Mouse (Mus musculus): ENCODE data around the gene Lypla2.

Gene Lypla2

DNA sequence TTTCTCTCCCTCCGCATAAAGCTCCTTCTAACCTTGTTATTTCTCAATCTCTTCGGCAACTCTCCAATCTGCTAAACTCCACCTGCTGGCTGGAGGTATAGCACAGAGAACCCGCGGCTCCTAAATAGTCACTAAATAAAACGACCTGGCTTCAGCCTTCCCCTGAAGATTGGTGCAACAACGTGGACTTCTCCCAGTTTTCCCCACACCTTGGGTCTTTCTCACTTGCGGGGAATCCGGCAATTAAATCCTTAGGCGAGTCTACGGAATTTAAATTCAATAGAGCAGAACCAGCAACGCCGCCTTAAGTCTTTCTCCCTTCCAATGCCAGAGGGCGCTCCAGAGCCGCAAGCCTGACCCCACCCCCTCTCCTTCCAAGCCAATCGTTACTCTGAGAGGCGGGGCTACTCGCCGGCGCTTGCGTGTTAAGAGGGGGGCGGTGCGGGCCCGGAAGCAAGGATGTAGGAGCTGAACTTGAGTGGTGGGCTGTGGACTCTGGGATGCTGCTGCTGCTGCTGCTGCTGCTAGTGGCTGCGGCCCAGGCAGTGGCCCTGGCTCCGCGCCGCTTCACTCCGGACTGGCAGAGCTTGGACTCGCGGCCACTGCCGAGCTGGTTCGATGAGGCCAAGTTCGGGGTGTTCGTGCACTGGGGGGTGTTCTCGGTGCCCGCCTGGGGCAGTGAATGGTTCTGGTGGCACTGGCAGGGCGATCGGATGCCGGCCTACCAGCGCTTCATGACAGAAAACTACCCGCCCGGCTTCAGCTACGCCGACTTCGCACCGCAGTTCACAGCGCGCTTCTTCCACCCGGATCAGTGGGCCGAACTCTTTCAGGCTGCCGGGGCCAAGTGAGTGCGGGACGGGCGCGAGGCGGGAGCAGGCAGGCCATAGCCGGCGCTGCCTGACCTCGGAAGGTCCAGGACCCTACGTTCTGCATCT, 51.9 kb downstream of the Lypla2 start, which contains the start of gene Fuca1:
Gene Fuca1 (plus strand): TSS at position 432 of the 938 bp plus-strand sequence.
- WGBS: under 1% methylated on average over 60 of the region's 60 CpGs

DNA sequence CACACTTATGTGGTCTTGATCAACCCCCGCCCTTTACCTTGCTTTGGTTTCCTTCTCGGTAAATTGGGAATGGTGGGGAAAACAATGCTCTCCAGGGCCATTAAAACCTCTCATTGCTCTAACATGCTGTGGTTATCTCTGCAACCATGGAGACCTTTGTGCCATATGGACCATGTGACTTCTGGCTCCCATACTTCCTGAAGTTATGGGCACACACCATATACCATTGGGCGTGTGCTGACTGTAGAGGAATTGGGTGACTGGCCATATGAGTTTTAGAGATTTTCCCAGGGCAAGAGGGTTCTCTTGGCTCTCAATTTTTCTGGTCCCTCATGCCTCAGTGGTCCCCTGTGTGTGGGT, 53.2 kb downstream of the Lypla2 start:
- WGBS: 90% methylated on average over 3 of the region's 3 CpGs

DNA sequence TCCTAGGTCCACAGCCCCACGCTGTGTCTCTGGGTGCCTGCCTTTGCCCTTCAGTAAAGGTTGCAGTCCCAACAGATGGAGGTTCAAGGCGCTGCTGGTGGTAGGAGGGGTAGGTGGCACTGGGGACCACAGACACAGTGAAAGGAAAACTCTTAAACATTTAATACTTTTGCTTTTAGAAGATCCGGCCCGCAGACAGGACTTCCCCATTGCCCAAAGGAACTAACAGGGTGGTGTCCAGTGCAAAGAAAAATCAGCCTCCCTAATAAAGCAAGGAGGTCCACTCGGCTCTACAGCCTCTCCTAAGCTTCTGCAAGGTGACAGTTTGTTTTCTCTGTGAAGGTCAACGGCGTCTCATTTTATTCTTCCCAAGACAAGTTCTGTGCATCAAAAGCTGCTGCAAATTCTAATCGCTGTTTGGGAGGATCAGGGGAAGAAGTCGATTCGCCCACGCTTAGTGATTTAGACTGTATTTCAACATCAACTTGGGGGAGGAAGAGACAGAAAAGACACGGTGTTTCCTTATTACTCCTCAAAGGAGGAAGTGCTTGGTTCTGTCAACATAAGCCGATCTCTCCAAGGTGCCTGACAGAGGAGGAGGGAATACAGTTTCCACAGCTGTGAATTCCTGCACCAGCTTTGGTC, 53.7 kb downstream of the Lypla2 start:
- 80% methylated on average over 13 of the region's 13 CpGs for WGBS

Data from cerebral cortex, adult 2 months (tissue).